Mouse (Mus musculus): ENCODE data around the gene Olfr1491.

GRCm38 (mm10) chr19:13749366-13749765 is 52.3 kb downstream of the Olfr1491 start:
- no peak for TF ChIP-seq POLR2A (IDR thresholded peaks at IDR 0.05; ENCODE audit: low read depth, low read length)
- no peak for TF ChIP-seq CTCF (IDR thresholded peaks at IDR 0.05; ENCODE audit: extremely low read depth, insufficient read length, insufficient replicate concordance, low read depth, low read length)
